Mouse (Mus musculus): Measurements from ENCODE around the gene Aldh18a1. TPM values are rescaled to one million over a fixed set of nuclear protein-coding genes. Genes with fewer than 3 reads are reported as not detected.
"Not testable (repeated sequence)": the region's sequence is repeated elsewhere in the genome, so short reads cannot be mapped to it uniquely, and the experiment has no call there.

The Aldh18a1 gene
- polyA plus RNA-seq, 1 experiment: 87.3 TPM

DNA sequence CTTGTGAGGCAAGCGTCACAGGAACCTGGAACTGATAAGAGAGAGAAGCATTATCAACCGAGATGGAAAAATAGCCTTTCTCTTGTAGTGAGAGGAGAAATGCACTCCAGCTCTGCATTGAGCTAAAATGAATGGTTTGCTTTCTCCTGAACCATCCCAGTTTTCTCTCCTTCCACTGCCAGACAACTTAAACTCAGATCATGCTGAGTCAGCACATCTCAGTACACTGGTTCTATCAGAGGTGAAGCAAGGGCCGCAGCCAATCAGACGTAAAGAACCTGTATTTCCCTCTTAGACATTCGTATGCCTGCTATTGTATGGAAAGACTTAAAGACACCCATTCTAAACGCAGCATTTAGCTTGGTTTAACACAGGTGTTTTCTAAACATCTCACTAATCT is 19.4 kb upstream of the Aldh18a1 start:
- Histone ChIP-seq H3K4me1 (ENCODE audit: control insufficient read depth, insufficient read depth, insufficient read length, low read length) (peaks cover 5% of the 10 kb centered on the region; the same call in 1 of the 2 replicates), H3K36me3 (ENCODE audit: control insufficient read depth, insufficient read depth, low read length) (peaks cover 28% of the 10 kb centered on the region), H3K27me3 (ENCODE audit: control insufficient read depth, insufficient read depth, low read length) (no peaks in the 10 kb centered on the region), H3K4me3 (ENCODE audit: low read depth, low read length) (no peak overlapping the region), H3K27ac (ENCODE audit: insufficient read depth, low read depth, low read length) (no peak overlapping the region)
- no peak for TF ChIP-seq CTCF (IDR thresholded peaks at IDR 0.05; ENCODE audit: extremely low read depth, insufficient read length, insufficient replicate concordance, low read depth, low read length)
- TF ChIP-seq POLR2A (IDR thresholded peaks at IDR 0.05; ENCODE audit: low read depth, low read length): no peak
- 86% methylated on average over 6 of the region's 6 CpGs for WGBS

DNA sequence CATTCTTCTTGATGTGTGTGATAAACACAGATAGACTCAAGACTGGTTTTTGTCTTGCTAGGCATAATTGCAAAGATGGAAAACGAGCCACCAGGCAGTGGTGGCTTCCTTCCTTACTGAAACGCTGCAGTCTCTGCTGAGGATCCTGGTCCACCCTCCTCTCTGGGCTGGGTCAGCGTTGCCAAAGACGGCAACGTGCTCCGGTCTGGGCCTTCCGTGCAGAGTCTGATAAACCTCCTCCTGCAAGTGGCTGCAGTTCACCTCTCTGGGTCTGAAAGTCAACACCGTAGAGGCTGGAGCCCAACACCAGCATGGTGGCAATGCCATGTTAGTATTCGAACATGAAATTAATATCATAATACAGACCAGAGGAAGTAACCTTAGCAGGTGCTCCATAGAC is 16.9 kb upstream of the Aldh18a1 start:
- no peaks in the 10 kb centered on the region for H3K4me1 ChIP-seq (ENCODE audit: control insufficient read depth, insufficient read depth, insufficient read length, low read length)
- H3K4me3 ChIP-seq (ENCODE audit: low read depth, low read length): no peak overlapping the region
- peaks cover 29% of the 10 kb centered on the region for H3K36me3 ChIP-seq (ENCODE audit: control insufficient read depth, insufficient read depth, low read length)
- TF ChIP-seq CTCF (IDR thresholded peaks at IDR 0.05; ENCODE audit: extremely low read depth, insufficient read length, insufficient replicate concordance, low read depth, low read length) (no peak), POLR2A (IDR thresholded peaks at IDR 0.05; ENCODE audit: low read depth, low read length) (no peak)
- H3K27me3 ChIP-seq (ENCODE audit: control insufficient read depth, insufficient read depth, low read length): no peaks in the 10 kb centered on the region
- WGBS: 95% methylated on average over 9 of the region's 9 CpGs
- no peak overlapping the region for H3K27ac ChIP-seq (ENCODE audit: insufficient read depth, low read depth, low read length)

DNA sequence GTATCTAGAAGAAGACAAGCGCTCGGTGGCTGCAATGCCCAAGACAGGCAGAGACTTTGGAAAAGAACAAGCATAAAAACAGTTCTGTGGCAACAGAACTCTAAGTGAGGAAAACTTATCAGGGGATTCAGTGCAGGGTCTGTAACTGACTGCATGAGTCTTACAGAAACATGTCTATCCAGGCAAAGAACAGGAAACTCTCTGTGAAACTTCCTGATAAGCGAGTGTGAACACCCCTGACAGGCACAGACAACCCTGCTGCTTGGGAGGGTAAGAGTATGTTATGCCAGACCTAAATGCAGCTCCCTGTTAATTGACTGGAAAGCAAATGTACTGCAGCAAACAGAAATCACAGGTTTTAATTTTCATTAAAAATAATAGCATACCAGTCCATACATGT is 13.6 kb upstream of the Aldh18a1 start:
- Histone ChIP-seq H3K4me1 (ENCODE audit: control insufficient read depth, insufficient read depth, insufficient read length, low read length) (no peaks in the 10 kb centered on the region; the same call in 1 of the 2 replicates), H3K27ac (ENCODE audit: insufficient read depth, low read depth, low read length) (no peak overlapping the region), H3K36me3 (ENCODE audit: control insufficient read depth, insufficient read depth, low read length) (peaks cover 16% of the 10 kb centered on the region), H3K27me3 (ENCODE audit: control insufficient read depth, insufficient read depth, low read length) (no peaks in the 10 kb centered on the region), H3K4me3 (ENCODE audit: low read depth, low read length) (no peak overlapping the region)
- 96% methylated on average over 3 of the region's 3 CpGs for WGBS
- no peak for TF ChIP-seq POLR2A (IDR thresholded peaks at IDR 0.05; ENCODE audit: low read depth, low read length)
- no peak for TF ChIP-seq CTCF (IDR thresholded peaks at IDR 0.05; ENCODE audit: extremely low read depth, insufficient read length, insufficient replicate concordance, low read depth, low read length)

DNA sequence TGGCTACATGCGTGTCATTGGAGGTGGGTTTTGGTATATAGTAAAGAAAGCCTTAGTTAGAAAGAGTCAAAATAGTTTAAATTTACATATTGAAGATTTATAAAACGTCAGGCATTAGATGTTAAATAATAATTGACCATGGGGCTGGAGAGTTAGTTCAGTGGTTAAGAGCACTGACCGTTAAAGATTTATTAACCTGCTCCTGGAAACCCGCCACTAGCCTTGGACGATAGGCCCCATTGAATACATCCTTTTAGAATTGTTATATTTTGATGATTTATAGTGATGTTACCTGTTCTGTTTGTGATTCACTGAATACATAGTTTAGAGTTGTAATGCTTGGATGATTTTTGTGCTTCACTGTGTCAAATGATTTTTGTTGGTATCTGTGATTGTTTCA is 12.6 kb upstream of the Aldh18a1 start:
- peaks cover 13% of the 10 kb centered on the region for H3K36me3 ChIP-seq (ENCODE audit: control insufficient read depth, insufficient read depth, low read length)
- not testable (repeated sequence) for H3K4me3 ChIP-seq (ENCODE audit: low read depth, low read length); H3K27me3 ChIP-seq (ENCODE audit: control insufficient read depth, insufficient read depth, low read length); H3K27ac ChIP-seq (ENCODE audit: insufficient read depth, low read depth, low read length); H3K4me1 ChIP-seq (ENCODE audit: control insufficient read depth, insufficient read depth, insufficient read length, low read length)
- WGBS: 93% methylated on average over 5 of the region's 5 CpGs

DNA sequence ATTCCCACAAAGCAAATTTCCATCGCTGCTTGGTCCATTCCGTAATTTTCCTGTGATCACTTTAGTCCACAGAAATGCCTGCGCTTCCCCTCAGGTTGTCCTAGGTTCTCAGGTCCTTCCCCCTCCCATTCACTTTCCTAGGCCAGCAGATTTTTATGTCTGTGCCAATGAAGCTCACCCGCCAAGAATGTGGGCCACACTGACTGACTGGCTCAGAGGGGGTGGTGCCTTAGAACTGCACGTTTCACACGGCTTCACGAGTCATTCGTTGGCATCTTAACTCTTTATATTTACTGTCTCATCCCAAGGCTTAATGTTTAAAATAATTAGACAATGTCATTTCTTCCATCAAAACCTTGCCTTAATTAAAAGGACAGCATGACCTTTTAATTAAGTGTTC is 7.6 kb upstream of the Aldh18a1 start:
- Histone ChIP-seq H3K27me3 (ENCODE audit: control insufficient read depth, insufficient read depth, low read length) (no peaks in the 10 kb centered on the region), H3K27ac (ENCODE audit: insufficient read depth, low read depth, low read length) (no peak overlapping the region), H3K4me1 (ENCODE audit: control insufficient read depth, insufficient read depth, insufficient read length, low read length) (peaks cover 5% of the 10 kb centered on the region; the same call in 1 of the 2 replicates), H3K36me3 (ENCODE audit: control insufficient read depth, insufficient read depth, low read length) (peaks cover 5% of the 10 kb centered on the region), H3K4me3 (ENCODE audit: low read depth, low read length) (no peak overlapping the region)
- WGBS: 72% methylated on average over 8 of the region's 8 CpGs
- TF ChIP-seq CTCF (IDR thresholded peaks at IDR 0.05; ENCODE audit: extremely low read depth, insufficient read length, insufficient replicate concordance, low read depth, low read length) (no peak), POLR2A (IDR thresholded peaks at IDR 0.05; ENCODE audit: low read depth, low read length) (no peak)

DNA sequence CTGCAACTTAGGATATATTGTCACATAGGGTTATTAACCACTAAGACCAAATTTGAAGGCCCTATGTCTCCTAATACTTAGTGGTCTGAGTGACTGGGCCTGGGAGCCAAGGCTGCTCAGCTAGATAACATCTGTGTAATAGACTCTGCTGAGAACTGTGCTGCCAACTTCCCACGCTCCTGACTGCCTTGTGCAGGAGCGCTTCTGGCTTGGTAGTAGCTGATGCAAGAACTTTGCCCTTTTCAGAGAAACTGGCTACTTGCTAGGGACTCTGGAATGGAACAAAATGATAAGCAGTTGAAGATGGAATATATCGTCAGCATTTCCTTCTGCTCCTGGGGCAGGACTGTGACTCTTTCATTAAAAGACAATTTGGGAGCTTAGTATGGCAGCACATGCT is 7.0 kb upstream of the Aldh18a1 start:
- WGBS: 35% methylated on average over 3 of the region's 3 CpGs
- Histone ChIP-seq H3K4me1 (ENCODE audit: control insufficient read depth, insufficient read depth, insufficient read length, low read length) (peaks cover 5% of the 10 kb centered on the region; the same call in 1 of the 2 replicates), H3K27me3 (ENCODE audit: control insufficient read depth, insufficient read depth, low read length) (no peaks in the 10 kb centered on the region), H3K27ac (ENCODE audit: insufficient read depth, low read depth, low read length) (no peak overlapping the region), H3K36me3 (ENCODE audit: control insufficient read depth, insufficient read depth, low read length) (peaks cover 5% of the 10 kb centered on the region), H3K4me3 (ENCODE audit: low read depth, low read length) (no peak overlapping the region)
- TF ChIP-seq CTCF (IDR thresholded peaks at IDR 0.05; ENCODE audit: extremely low read depth, insufficient read length, insufficient replicate concordance, low read depth, low read length) (no peak), POLR2A (IDR thresholded peaks at IDR 0.05; ENCODE audit: low read depth, low read length) (no peak)

DNA sequence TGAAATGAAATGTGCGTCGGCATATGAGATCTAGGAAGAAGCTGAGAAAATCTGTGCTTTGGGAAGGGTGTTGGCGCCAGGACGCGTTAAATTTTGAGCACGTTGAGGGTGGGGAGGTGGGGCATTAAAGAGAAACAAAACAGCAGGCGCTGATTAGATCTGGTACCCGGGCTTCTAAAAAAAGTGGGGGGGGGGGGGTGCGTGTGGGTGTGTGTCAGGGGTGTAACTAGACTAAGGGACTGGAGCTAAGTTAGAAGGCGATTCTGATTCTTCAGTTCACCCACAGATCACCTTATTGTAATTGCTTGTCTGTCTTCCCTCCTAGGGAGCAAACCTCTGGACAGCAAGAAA is 1.2 kb upstream of the Aldh18a1 start:
- WGBS: 0% methylated on average over 10 of the region's 10 CpGs
- no peaks in the 10 kb centered on the region for H3K27me3 ChIP-seq (ENCODE audit: control insufficient read depth, insufficient read depth, low read length)
- H3K36me3 ChIP-seq (ENCODE audit: control insufficient read depth, insufficient read depth, low read length): no peaks in the 10 kb centered on the region
- peak overlapping the region; percentile 79 for H3K4me3 ChIP-seq (ENCODE audit: low read depth, low read length)
- no peak for TF ChIP-seq CTCF (IDR thresholded peaks at IDR 0.05; ENCODE audit: extremely low read depth, insufficient read length, insufficient replicate concordance, low read depth, low read length)
- TF ChIP-seq POLR2A (IDR thresholded peaks at IDR 0.05; ENCODE audit: low read depth, low read length): no peak
- peaks cover 16% of the 10 kb centered on the region; the same call in 1 of the 2 replicates for H3K4me1 ChIP-seq (ENCODE audit: control insufficient read depth, insufficient read depth, insufficient read length, low read length)
- H3K27ac ChIP-seq (ENCODE audit: insufficient read depth, low read depth, low read length): peak overlapping the region; percentile 84
